ENCODE assay signal across 10 mouse cellular contexts in genomic region chr11:98673136-98673535, GRCm38 (mm10). TPM values are rescaled to one million over a fixed set of nuclear protein-coding genes. Genes with fewer than 3 reads are reported as not detected.
A peak's percentile ranks its signal among the peaks of the same experiment; 100 is the strongest.
DNase-seq lines count a peak whose midpoint lies in the region; ATAC-seq and TF ChIP-seq lines count a peak whose summit lies in the region.
"Not testable (repeated sequence)": the region's sequence is repeated elsewhere in the genome, so short reads cannot be mapped to it uniquely, and the experiment has no call there.
"Had no signal": no experiment of that assay in that cellular context is flagged by ENCODE, and none has a peak within 500 bp of the region (broad histone marks: within the 10 kb centered on the region; RNA-seq: fewer than 3 reads in every experiment).

No protein-coding gene starts in this region.

- H3K27ac ChIP-seq in cortical plate, adult 2 months (ENCODE audit: insufficient read depth, low read length); intestine, embryonic 14.5 days (ENCODE audit: low read depth); limb, embryonic 12.5 days: not testable (repeated sequence)

- TF ChIP-seq POLR2A in cortical plate, adult 2 months (IDR thresholded peaks at IDR 0.05; ENCODE audit: extremely low read depth, insufficient read depth, low read length) = not testable (repeated sequence)

- not testable (repeated sequence) for H3K4me1 ChIP-seq in cortical plate, adult 2 months (ENCODE audit: control insufficient read depth, insufficient read depth, low read length); intestine, embryonic 14.5 days (replicated peaks; ENCODE audit: control insufficient read depth, insufficient read depth, low read length); limb, embryonic 12.5 days (replicated peaks)

- peak; percentile 32 for TF ChIP-seq CTCF in cortical plate, adult 2 months (IDR thresholded peaks at IDR 0.05; ENCODE audit: extremely low read depth, insufficient read depth, low read length)

- H3K4me2 ChIP-seq in intestine, embryonic 14.5 days (ENCODE audit: low read length); limb, embryonic 12.5 days: not testable (repeated sequence)

- not testable (repeated sequence) for H3K9me3 ChIP-seq in intestine, embryonic 14.5 days (ENCODE audit: control insufficient read depth, low read length); limb, embryonic 12.5 days

- H3K36me3 ChIP-seq in intestine, embryonic 14.5 days (ENCODE audit: control insufficient read depth, insufficient read depth, low read length); limb, embryonic 12.5 days: not testable (repeated sequence)

- not testable (repeated sequence) for H3K9ac ChIP-seq in intestine, embryonic 14.5 days (ENCODE audit: low read length); limb, embryonic 12.5 days (replicated peaks)

- H3K27me3 ChIP-seq in intestine, embryonic 14.5 days (replicated peaks; ENCODE audit: control insufficient read depth, insufficient read depth, low read length) = not testable (repeated sequence)
- peaks cover 20% of the 10 kb centered on the region for H3K27me3 ChIP-seq in limb, embryonic 12.5 days

- WGBS in intestine, embryonic 14.5 days = 10% methylated on average over 6 of the region's 7 CpGs
- 5% methylated on average over 7 of the region's 7 CpGs for WGBS in limb, embryonic 12.5 days

- not testable (repeated sequence) for H3K4me3 ChIP-seq in cortical plate, adult 2 months (ENCODE audit: insufficient read depth, low read length); intestine, embryonic 14.5 days (ENCODE audit: low read depth, low read length); limb, embryonic 12.5 days (replicated peaks)

- ATAC-seq in intestine, embryonic 14.5 days (replicated peaks; ENCODE audit: low FRiP score, low TSS enrichment, low read depth) = not testable (repeated sequence)
- ATAC-seq in limb, embryonic 12.5 days (ENCODE audit: insufficient number of reproducible peaks, insufficient read depth, low FRiP score, low TSS enrichment, low read depth) = 0 out of 2 replicates have a peak, but pooled peaks have one; percentile 31
- peak; percentile 79 for ATAC-seq in megakaryocyte-erythroid progenitor cell, adult 5-6 weeks (replicated peaks; ENCODE audit: low FRiP score, low TSS enrichment, poor library complexity, severe bottlenecking)

- DNase-seq in ZHBTc4 (ENCODE audit: low read depth, low spot score) = peak; percentile 70
- DNase-seq in gastrocnemius, postnatal 25 days = peak; percentile 34
- DNase-seq in intestine, embryonic 14.5 days (ENCODE audit: low spot score) = peak; percentile 75
- peak; percentile 56 for DNase-seq in right cerebral cortex, adult 18-20 months
- DNase-seq in urinary bladder, postnatal 14 days (ENCODE audit: low spot score) = peak; percentile 59

RNA-seq across cellular contexts. Expression of gene Gsdma, which starts 9.0 kb away (rescaled TPM):
- 0.04 and 0.06 TPM in 2 replicates for polyA plus RNA-seq in cortical plate, adult 2 months (2012; rRNA removed)
- under 1 TPM; 0.23 to 0.24 TPM for total RNA-seq in gastrocnemius, postnatal 25 days (2021)
- not detected in 2 replicates for polyA plus RNA-seq in intestine, embryonic 14.5 days (2014; fragmentation: Nextera tagmentation; extraction: Ambion mirVana)
- not detected in 2 replicates for polyA plus RNA-seq in limb, embryonic 12.5 days (2016; fragmentation: Nextera tagmentation; extraction: Ambion mirVana)
- not detected in 2 replicates for total RNA-seq in megakaryocyte-erythroid progenitor cell, adult 5-6 weeks (2014; fragmentation: Nextera tagmentation)
- 0.42 and 0.57 TPM in 2 replicates for total RNA-seq in megakaryocyte-erythroid progenitor cell, adult 5-6 weeks (2017)
- total RNA-seq: left cerebral cortex, postnatal 14 days had no signal
- polyA plus RNA-seq: forebrain, embryonic 15.5 days had no signal

RNA-seq across cellular contexts. Expression of gene Psmd3, which starts 9.2 kb away (rescaled TPM):
- 188 and 190 TPM in 2 replicates for polyA plus RNA-seq in cortical plate, adult 2 months (2012; rRNA removed)
- 10 to 100 TPM; 86.2 to 91.5 TPM for total RNA-seq in gastrocnemius, postnatal 25 days (2021)
- polyA plus RNA-seq in intestine, embryonic 14.5 days (2014; fragmentation: Nextera tagmentation; extraction: Ambion mirVana) = 141 and 149 TPM in 2 replicates
- 247 and 258 TPM in 2 replicates for polyA plus RNA-seq in limb, embryonic 12.5 days (2016; fragmentation: Nextera tagmentation; extraction: Ambion mirVana)
- total RNA-seq in megakaryocyte-erythroid progenitor cell, adult 5-6 weeks (2014; fragmentation: Nextera tagmentation) = 117 and 124 TPM in 2 replicates
- 84.5 and 117 TPM in 2 replicates for total RNA-seq in megakaryocyte-erythroid progenitor cell, adult 5-6 weeks (2017)

RNA-seq across cellular contexts. Expression of gene Gsdma2, which starts 26.6 kb away (rescaled TPM):
- not detected in 2 replicates for polyA plus RNA-seq in cortical plate, adult 2 months (2012; rRNA removed)
- not detected for total RNA-seq in gastrocnemius, postnatal 25 days (2021)
- not detected in 2 replicates for polyA plus RNA-seq in intestine, embryonic 14.5 days (2014; fragmentation: Nextera tagmentation; extraction: Ambion mirVana)
- not detected in 2 replicates for polyA plus RNA-seq in limb, embryonic 12.5 days (2016; fragmentation: Nextera tagmentation; extraction: Ambion mirVana)
- not detected in 2 replicates for total RNA-seq in megakaryocyte-erythroid progenitor cell, adult 5-6 weeks (2014; fragmentation: Nextera tagmentation)
- not detected in 2 replicates for total RNA-seq in megakaryocyte-erythroid progenitor cell, adult 5-6 weeks (2017)
- total RNA-seq: left cerebral cortex, postnatal 14 days had no signal
- polyA plus RNA-seq: forebrain, embryonic 15.5 days had no signal

RNA-seq across cellular contexts. Expression of gene Csf3, which starts 27.9 kb away (rescaled TPM):
- polyA plus RNA-seq in cortical plate, adult 2 months (2012; rRNA removed) = 0.08 TPM in 1 of 2 replicates, not detected in the other
- not detected for total RNA-seq in gastrocnemius, postnatal 25 days (2021)
- polyA plus RNA-seq in intestine, embryonic 14.5 days (2014; fragmentation: Nextera tagmentation; extraction: Ambion mirVana) = not detected in 2 replicates
- not detected in 2 replicates for polyA plus RNA-seq in limb, embryonic 12.5 days (2016; fragmentation: Nextera tagmentation; extraction: Ambion mirVana)
- not detected in 2 replicates for total RNA-seq in megakaryocyte-erythroid progenitor cell, adult 5-6 weeks (2014; fragmentation: Nextera tagmentation)
- not detected in 2 replicates for total RNA-seq in megakaryocyte-erythroid progenitor cell, adult 5-6 weeks (2017)
- total RNA-seq: left cerebral cortex, postnatal 14 days had no signal
- polyA plus RNA-seq: forebrain, embryonic 15.5 days had no signal

RNA-seq across cellular contexts. Expression of gene Gsdma3, which starts 47.0 kb away (rescaled TPM):
- polyA plus RNA-seq in cortical plate, adult 2 months (2012; rRNA removed) = not detected in 2 replicates
- 1 to 10 TPM; 1.3 to 2.4 TPM for total RNA-seq in gastrocnemius, postnatal 25 days (2021)
- not detected in 2 replicates for polyA plus RNA-seq in intestine, embryonic 14.5 days (2014; fragmentation: Nextera tagmentation; extraction: Ambion mirVana)
- not detected in 2 replicates for polyA plus RNA-seq in limb, embryonic 12.5 days (2016; fragmentation: Nextera tagmentation; extraction: Ambion mirVana)
- not detected in 2 replicates for total RNA-seq in megakaryocyte-erythroid progenitor cell, adult 5-6 weeks (2014; fragmentation: Nextera tagmentation)
- not detected in 2 replicates for total RNA-seq in megakaryocyte-erythroid progenitor cell, adult 5-6 weeks (2017)
- polyA plus RNA-seq: forebrain, embryonic 15.5 days had no signal
